Mouse (Mus musculus): ENCODE data around the gene Sparc.

Gene Sparc

GRCm38 (mm10) chr11:55367783-55368182 is 55.2 kb downstream of the Sparc start:
- no peak for DNase-seq (ENCODE audit: inconsistent ontology term)

DNA sequence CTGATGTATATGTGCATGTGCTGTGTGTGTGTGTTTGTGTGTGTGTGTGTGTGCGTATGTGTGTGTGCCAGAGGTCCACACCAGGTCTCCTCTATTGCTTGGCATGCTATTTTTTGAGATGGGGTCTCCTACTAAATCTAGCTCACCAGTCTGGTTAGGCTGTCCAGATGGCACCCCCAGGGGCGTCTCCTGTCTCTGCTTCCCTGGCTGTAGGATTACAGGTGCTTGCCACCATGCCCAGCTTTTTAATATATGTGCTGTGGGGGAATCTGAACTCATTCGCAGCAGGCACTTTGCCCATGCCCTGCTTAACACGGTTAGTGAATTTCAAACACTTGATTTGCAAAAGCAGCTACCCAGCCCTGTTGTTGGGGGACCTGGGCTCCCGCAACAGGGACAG is 57.1 kb downstream of the Sparc start:
- DNase-seq (ENCODE audit: inconsistent ontology term): no peak

GRCm38 (mm10) chr11:55365242-55365641 is 57.7 kb downstream of the Sparc start:
- no peak for DNase-seq (ENCODE audit: inconsistent ontology term)

DNA sequence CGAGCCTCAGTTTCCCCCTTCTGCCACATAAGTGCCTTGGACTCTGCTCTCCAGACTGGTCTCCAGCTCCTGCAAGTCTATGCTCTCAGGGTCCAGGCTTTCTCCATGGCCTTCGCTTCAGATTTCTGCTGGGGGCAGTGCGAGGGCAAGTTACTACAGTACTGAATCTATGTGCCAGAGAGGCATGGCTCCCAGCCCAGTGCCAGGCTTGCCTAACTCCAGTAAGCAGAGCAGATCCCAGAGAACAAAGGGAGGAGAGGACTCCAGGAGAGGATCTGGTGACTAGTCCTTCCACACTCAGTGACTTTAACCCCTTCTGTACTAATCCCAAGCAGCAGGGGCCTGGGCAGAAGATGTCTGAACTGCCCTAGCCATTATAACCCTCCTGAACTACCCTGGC is 58.3 kb downstream of the Sparc start:
- DNase-seq (ENCODE audit: inconsistent ontology term): no peak

- DNase-seq (ENCODE audit: inconsistent ontology term): no peak
Observed at GRCm38 (mm10) chr11:55358094-55358783, 64.7 kb downstream of the Sparc start.

GRCm38 (mm10) chr11:55356846-55357245 is 66.1 kb downstream of the Sparc start:
- DNase-seq (ENCODE audit: inconsistent ontology term): no peak
